Comparison of ENCODE assay signal across 13 mouse cellular contexts in genomic region chr11:111450811-111451494, GRCm38 (mm10).
DNase-seq lines count a peak whose midpoint lies in the region; ATAC-seq and TF ChIP-seq lines count a peak whose summit lies in the region.
"Had no signal": no experiment of that assay in that cellular context is flagged by ENCODE, and none has a peak within 500 bp of the region (broad histone marks: within the 10 kb centered on the region; RNA-seq: fewer than 3 reads in every experiment).

No protein-coding gene starts in this region.

- no peak overlapping the region for H3K4me2 ChIP-seq in midbrain, postnatal 0 days (ENCODE audit: low read depth, low read length, poor library complexity, severe bottlenecking)
- no peak overlapping the region for H3K4me2 ChIP-seq in midbrain, embryonic 11.5 days
- H3K4me2 ChIP-seq: embryonic facial prominence, embryonic 12.5 days; midbrain, embryonic 13.5 days had no signal

- no peaks in the 10 kb centered on the region for H3K27me3 ChIP-seq in midbrain, postnatal 0 days (ENCODE audit: insufficient read depth, low read length)
- H3K27me3 ChIP-seq in midbrain, embryonic 11.5 days (ENCODE audit: control insufficient read depth, insufficient read depth, low read length): no peaks in the 10 kb centered on the region
- H3K27me3 ChIP-seq: embryonic facial prominence, embryonic 12.5 days; midbrain, embryonic 13.5 days had no signal

- WGBS in midbrain, postnatal 0 days: 75% methylated on average over 3 of the region's 3 CpGs
- 85% methylated on average over 3 of the region's 3 CpGs for WGBS in midbrain, embryonic 11.5 days

- no peaks in the 10 kb centered on the region for H3K4me1 ChIP-seq in midbrain, postnatal 0 days (ENCODE audit: insufficient read depth, low read length)
- H3K4me1 ChIP-seq in midbrain, embryonic 11.5 days (ENCODE audit: control insufficient read depth, insufficient read depth, low read length): no peaks in the 10 kb centered on the region
- H3K4me1 ChIP-seq: embryonic facial prominence, embryonic 12.5 days; midbrain, embryonic 13.5 days had no signal

- H3K9ac ChIP-seq in midbrain, postnatal 0 days (replicated peaks; ENCODE audit: low read length, poor library complexity, severe bottlenecking): no peak overlapping the region
- no peak overlapping the region for H3K9ac ChIP-seq in midbrain, embryonic 11.5 days (ENCODE audit: low read length)
- H3K9ac ChIP-seq: embryonic facial prominence, embryonic 12.5 days; liver, embryonic 14.5 days; midbrain, embryonic 13.5 days had no signal

- intact Hi-C loops in heart, postnatal 10 days (cut with DNase I): no loop called here

- DNase-seq in frontal cortex, postnatal 10 days (ENCODE audit: low spot score in 2 of 2): peak; percentile 8 to 11
- peak; percentile 2 for DNase-seq in kidney, postnatal 14 days
- DNase-seq in kidney, adult 11 months: no peak
- DNase-seq in midbrain, postnatal 0 days (ENCODE audit: low spot score): peak; percentile 70
- no peak for DNase-seq in midbrain, embryonic 11.5 days (ENCODE audit: low spot score, missing footprints)
- peak; percentile 11 to 34 for DNase-seq in heart, postnatal 10 days
- DNase-seq: kidney, postnatal 36 days; thymus, postnatal 25 days had no signal

- H3K4me3 ChIP-seq in midbrain, postnatal 0 days (ENCODE audit: low read depth, low read length): no peak overlapping the region
- no peak overlapping the region for H3K4me3 ChIP-seq in midbrain, embryonic 11.5 days (ENCODE audit: low read depth, low read length)
- H3K4me3 ChIP-seq: embryonic facial prominence, embryonic 12.5 days; midbrain, embryonic 13.5 days had no signal

- ATAC-seq in frontal cortex, adult (ENCODE audit: low TSS enrichment): no peak
- ATAC-seq in midbrain, postnatal 0 days (ENCODE audit: low FRiP score): no peak
- ATAC-seq in midbrain, embryonic 11.5 days (ENCODE audit: low FRiP score): no peak
- ATAC-seq in erythroid progenitor cell, adult 5-6 weeks (replicated peaks; ENCODE audit: low FRiP score, poor library complexity, severe bottlenecking): no peak
- ATAC-seq: midbrain, embryonic 13.5 days had no signal

- no peaks in the 10 kb centered on the region for H3K9me3 ChIP-seq in midbrain, postnatal 0 days (ENCODE audit: low read length)
- H3K9me3 ChIP-seq in midbrain, embryonic 11.5 days (ENCODE audit: control insufficient read depth, low read length): no peaks in the 10 kb centered on the region
- H3K9me3 ChIP-seq: embryonic facial prominence, embryonic 12.5 days; midbrain, embryonic 13.5 days had no signal

- TF ChIP-seq CTCF in midbrain, postnatal 0 days (IDR thresholded peaks at IDR 0.05): no peak

- no peaks in the 10 kb centered on the region for H3K36me3 ChIP-seq in midbrain, postnatal 0 days (ENCODE audit: insufficient read depth, low read length)
- no peaks in the 10 kb centered on the region for H3K36me3 ChIP-seq in midbrain, embryonic 11.5 days (ENCODE audit: control insufficient read depth, insufficient read depth, low read length)
- H3K36me3 ChIP-seq: embryonic facial prominence, embryonic 12.5 days; midbrain, embryonic 13.5 days had no signal

- no peak overlapping the region for H3K27ac ChIP-seq in midbrain, postnatal 0 days (ENCODE audit: low read depth, low read length)
- no peak overlapping the region for H3K27ac ChIP-seq in midbrain, embryonic 11.5 days (ENCODE audit: low read depth, low read length)
- H3K27ac ChIP-seq: embryonic facial prominence, embryonic 12.5 days; liver, embryonic 14.5 days; midbrain, embryonic 13.5 days had no signal

Comparison
In these comparisons a context has a peak if more than half of its experiments do, and no peak if none do; other contexts are left out.
1. DNase-seq: peak in frontal cortex, postnatal 10 days (2 of 2), kidney, postnatal 14 days (single experiment), midbrain, postnatal 0 days (single experiment) and heart, postnatal 10 days (2 of 2); none in kidney, adult 11 months (single experiment) and midbrain, embryonic 11.5 days (single experiment).